In the genomic region with DNA sequence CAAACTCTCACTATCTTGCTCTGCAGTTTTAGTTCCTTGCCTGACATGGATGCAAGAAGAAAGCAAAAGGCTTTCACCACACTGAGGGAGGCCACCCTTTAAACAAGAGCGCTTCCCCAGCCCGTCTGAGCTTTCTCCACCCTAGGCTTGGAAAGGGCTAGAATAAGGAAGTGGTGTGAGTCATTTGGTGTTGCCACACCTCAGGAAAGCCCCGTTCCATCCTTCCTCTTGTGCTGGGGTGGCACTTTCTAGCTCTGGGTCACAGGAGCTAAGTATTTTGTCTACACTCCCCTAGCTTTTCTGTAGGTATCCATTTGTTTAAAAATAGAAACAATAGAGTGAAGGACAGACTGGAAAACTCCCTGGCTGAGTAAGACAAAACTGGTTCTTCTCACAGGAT, we compare ENCODE assay signal across 8 mouse cellular contexts.
A peak's percentile ranks its signal among the peaks of the same experiment; 100 is the strongest.
DNase-seq lines count a peak whose midpoint lies in the region.

No protein-coding gene starts in this region.

- DNase-seq in kidney, adult 9 months: peak; percentile 22
- no peak for DNase-seq in kidney, postnatal 25 days
- DNase-seq in NIH3T3 (ENCODE audit: low read depth) (peak; percentile 43), adipocyte (ENCODE audit: low spot score) (no peak)
- DNase-seq in large intestine, adult 2 months (ENCODE audit: low read depth, low spot score): peak; percentile 69
- DNase-seq in natural killer cell, adult 2 months (ENCODE audit: low spot score in 2 of 2): peak; percentile 43 to 52
- DNase-seq in cerebellum, adult 18-20 months: no peak
- DNase-seq in urinary bladder, postnatal 25 days (ENCODE audit: low spot score): no peak

- 26% methylated on average over 3 of the region's 3 CpGs for WGBS in large intestine, adult 2 months

Comparison
In these comparisons a context has a peak if more than half of its experiments do, and no peak if none do; other contexts are left out.
1. DNase-seq: peak in kidney, adult 9 months (single experiment), NIH3T3 (single experiment), large intestine, adult 2 months (single experiment) and natural killer cell, adult 2 months (2 of 2); none in kidney, postnatal 25 days (0 of 2), cerebellum, adult 18-20 months (0 of 2), adipocyte (single experiment) and urinary bladder, postnatal 25 days (single experiment).